Mouse (Mus musculus) liver, embryonic 14.5 days (tissue): ENCODE measurements around the gene C2cd2l.

Experiments
- CTCF ChIP-seq: IDR thresholded peaks from 2 replicates; pipeline ENCODE4 v1.5.1; 2016; ENCODE audit warnings: antibody characterized with exemption, low read depth, control low read depth
- EP300 ChIP-seq: IDR thresholded peaks from 2 replicates; pipeline ENCODE4 v1.6.1; 2016; ENCODE audit warnings: antibody characterized with exemption, low read depth

GRCm38 (mm10) chr9:44307248-44307647 lies 12.8 kb downstream of the C2cd2l start:
- TF ChIP-seq CTCF (no peak), EP300 (no peak)
